Mouse (Mus musculus) NIH3T3 (cell line): ENCODE measurements around the gene Xpo4.

Experiments used
- DNase-seq: peaks from one replicate; pipeline ENCODE4 v3.0.0-alpha.2; 2012; ENCODE audit warnings: low read depth

The Xpo4 gene

DNA sequence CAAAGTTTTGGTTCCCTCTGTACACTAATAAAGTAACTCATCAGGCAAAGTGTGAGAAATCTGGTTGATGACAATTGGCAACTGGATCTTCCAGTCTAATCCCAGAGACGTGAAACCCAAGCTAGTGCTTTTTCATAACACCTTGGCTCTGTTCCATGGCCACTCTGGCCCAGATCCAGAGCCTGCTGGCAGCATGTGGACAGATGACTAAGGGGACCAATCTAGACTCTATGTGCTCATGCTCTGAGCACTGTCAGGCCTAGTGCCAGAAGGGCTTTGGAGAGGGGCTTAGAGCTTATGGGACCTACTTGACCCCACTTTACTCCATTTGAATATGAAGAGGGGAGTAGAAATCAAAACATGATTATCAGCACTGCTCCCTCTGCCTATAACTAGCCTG lies 57.7 kb downstream of the Xpo4 start:
- peak; percentile 87 for DNase-seq

DNA sequence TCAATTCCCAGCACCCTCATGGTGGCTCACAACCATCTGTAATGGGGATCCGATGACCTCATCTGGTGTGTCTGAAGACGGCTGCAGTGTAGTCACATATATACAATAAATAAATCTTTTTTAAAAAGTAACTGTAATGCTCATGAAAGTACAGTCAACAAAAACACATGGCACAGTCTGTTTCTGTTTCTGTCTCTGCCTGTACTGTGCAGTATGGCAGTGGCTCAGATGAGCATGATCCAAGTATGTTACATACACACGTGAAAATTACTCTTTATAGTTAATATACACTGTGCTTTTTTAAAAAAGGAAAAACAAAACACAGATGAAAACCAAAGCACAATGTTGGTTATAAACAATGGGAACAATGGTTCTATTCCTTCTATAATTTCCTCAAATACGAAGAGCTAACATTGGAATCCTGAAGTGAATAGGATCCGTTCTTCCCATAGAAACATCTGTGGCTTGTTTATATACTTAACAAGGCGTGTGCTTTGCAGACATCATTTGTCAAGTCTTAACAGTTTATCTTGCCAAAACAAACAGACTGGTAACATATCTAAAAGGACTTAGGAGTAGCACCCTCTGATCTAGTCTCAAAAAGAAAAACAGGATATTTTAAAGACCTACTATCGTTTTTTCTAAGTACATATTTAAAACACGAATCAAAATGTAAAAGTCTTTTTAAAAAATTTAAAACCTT lies 58.4 kb downstream of the Xpo4 start:
- DNase-seq: peak; percentile 16

GRCm38 (mm10) chr14:57593279-57593678 lies 72.0 kb downstream of the Xpo4 start:
- no peak for DNase-seq

DNA sequence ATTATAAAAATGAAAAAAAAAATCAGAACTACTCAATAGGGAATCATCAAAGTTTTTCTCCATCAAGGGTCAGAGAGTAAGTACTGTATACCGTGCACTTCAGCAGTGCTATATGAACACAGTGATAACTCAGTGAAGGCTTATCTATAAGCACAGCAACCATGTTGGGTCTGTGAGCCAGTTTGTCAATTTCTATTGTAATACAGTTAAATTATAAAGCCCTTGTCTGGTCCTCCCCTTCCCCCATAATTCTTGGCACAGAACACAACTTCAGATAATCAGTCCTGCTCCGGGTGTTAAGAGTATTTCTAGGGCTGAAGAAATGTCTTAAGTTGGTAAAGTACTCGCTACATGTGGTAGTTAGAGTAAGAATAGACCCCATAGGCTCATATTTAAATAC lies 73.4 kb downstream of the Xpo4 start:
- DNase-seq: no peak

DNA sequence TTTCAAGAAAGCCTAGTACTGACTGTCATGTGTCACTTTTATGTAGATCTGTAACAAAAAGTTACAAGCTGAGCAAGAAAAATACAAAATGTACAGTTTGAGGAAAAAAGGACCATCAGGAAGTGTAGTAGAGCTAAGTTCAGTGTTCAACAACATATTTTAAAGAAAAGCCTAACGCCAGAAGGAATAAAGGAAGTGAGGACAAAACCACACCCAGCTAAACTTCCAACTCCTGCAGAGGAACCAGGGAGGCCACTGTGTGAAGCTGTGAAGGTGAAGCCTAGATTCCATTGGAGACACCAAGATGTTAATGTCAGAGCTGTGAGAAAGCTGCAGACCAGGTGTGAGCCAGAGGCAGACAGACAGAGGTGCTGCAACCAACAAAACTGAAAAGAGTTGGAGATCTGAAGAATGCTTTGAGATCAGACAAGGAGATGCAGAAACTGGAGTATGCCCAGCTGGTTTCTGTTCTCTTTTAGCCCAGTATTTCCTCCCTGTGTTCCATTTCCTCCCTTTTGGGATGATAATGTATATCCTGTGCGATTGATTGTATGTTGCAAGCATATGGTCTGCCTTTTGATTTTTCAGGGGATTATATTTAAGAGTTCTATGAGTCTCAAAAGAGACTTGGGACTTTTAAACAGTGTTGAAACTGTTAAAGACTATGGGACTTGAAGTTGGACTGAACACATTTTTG lies 88.7 kb downstream of the Xpo4 start:
- no peak for DNase-seq

DNA sequence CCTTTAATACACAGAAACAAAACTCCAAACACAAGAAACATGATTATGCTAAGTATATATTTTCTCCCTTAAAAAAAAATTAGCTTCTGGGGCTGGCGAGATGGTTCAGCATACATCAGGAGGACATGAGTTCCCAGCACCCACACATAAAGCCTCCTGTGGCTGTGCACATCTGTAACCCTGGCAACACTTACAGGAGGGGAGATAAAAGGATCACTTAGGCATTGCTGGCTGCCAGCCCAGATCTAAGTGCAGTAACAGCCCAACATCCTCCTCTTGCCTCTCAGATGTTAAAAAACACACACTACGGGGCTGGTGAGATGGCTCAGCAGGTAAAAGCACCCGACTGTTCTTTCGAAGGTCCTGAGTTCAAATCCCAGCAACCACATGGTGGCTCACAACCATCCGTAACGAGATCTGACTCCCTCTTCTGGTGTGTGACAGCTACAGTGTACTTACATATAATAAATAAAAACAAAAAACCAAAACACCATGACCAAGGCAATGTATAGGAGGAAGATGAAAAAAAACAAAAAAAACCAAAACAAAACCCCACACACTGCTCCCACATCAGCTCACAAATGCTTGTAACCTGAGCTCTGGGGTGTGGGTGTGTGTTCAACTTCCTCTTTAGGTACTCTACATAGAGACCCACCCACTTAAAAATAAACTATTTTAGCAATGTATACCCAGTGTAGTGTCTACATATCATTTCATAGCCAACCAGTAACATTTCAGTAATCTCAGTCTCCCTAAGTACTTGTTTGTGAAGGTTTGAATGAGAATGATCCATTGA lies 90.2 kb downstream of the Xpo4 start:
- DNase-seq: peak; percentile 7

- peak; percentile 94 for DNase-seq
These were observed 93.8 kb downstream of the Xpo4 start, which contains the start of gene Eef1akmt1 for GRCm38 (mm10) chr14:57571155-57572133. Gene Eef1akmt1 (minus strand): TSS chr14:57571612.

GRCm38 (mm10) chr14:57565626-57566025 lies 99.6 kb downstream of the Xpo4 start:
- no peak for DNase-seq

- no peak for DNase-seq
These were observed 108.3 kb downstream of the Xpo4 start for GRCm38 (mm10) chr14:57556922-57557321.

DNA sequence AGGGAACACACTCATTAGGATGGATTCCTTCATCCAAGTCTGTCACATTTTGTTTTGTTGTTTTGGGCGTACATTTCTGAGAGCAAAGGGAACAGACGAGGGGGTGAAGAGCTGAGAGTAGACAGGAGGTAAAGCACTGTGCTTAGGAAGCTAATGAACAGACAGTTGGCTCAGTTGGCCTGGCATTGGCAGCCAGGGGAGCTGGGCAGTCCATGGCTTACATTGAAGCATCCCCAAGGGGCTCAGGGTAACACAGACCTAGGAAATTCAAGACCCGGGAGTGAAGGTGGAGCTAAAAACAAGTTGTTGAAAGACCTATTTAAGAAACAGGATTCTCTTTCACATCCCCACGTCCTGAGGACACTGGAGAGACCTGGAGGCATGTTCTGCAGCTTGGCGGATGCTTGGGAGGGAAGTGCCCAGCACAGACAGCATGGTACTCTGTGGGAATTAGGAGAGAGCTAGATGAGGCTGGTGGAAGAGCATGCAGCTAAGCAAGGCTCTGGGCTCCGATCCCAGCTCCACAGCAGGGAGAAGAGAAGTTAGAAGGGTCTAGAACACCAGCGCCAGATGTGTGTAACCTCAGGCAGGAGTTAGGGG lies 109.7 kb downstream of the Xpo4 start:
- DNase-seq: no peak

DNA sequence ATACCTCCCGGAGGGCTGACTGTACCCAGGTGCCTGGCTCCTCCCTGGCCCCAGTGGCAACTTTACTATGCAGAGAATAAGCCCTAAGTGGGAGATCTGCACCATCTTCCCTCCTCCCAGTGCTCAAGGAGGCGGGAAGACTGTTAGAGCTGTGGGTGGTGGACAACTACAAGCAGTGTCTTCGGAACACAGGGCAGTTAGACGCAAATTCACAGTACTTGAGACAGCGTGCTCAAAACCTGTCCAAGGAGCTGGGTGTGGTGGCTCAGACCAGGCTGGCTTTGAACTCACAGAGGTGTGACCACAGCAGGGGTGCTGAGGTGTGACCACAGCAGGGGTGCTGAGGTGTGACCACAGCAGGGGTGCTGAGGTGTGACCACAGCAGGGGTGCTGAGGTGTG lies 110.8 kb downstream of the Xpo4 start:
- no peak for DNase-seq

- no peak for DNase-seq
These were observed 112.3 kb downstream of the Xpo4 start for GRCm38 (mm10) chr14:57552945-57553344.

DNA sequence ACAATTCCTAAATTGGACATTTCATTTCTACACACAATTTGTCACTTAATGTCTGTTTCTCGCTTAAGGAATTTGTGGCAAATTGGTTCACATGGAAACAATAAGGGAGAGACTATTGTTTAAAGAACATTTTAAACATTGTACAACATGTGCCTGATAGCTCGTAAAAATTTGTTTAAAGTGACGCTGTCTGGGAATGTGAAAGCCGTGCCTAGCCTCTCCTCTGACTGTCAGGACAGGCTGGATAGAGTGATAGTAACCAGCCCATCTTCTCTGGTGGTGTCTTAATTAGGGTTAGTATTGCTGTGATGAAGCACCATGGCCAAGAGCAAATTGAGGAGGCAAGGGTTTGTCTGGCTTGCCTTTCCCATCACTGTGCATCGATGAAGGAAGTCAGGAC lies 118.2 kb downstream of the Xpo4 start:
- DNase-seq: no peak

- DNase-seq: no peak
These were observed 118.6 kb downstream of the Xpo4 start for GRCm38 (mm10) chr14:57546557-57547021.

GRCm38 (mm10) chr14:57546131-57546530 lies 119.1 kb downstream of the Xpo4 start:
- no peak for DNase-seq

- no peak for DNase-seq
These were observed 119.7 kb downstream of the Xpo4 start for GRCm38 (mm10) chr14:57545526-57545925.

DNA sequence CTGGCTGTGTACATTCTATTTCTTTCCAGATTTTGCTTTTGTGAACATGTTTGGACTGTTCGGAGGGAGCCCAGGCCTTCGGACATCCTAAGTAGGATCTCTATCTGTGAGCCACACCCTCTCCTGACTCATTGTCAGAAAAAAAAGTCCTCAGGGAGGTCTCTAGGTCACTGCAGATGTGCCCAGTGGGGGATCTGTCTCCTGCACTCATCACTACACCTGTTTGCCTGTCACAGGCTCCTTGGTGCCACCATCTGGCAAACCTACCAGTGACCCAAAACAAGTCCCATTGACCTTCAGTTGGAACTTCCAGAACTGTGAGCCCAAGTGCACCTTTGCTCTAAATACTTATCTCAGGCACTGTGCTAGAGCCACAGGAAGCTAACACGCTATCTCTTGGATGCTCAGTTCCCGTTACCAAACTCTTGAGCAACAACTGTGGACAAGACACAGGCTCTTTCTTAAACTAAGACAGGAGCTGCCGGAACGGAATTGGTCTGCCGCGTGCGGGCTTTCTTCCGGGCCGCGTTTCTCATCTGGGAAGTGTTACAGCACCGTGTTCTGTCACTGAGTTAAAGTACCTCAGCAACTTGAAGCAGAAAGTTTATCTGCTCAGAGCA lies 121.7 kb downstream of the Xpo4 start:
- no peak for DNase-seq

DNA sequence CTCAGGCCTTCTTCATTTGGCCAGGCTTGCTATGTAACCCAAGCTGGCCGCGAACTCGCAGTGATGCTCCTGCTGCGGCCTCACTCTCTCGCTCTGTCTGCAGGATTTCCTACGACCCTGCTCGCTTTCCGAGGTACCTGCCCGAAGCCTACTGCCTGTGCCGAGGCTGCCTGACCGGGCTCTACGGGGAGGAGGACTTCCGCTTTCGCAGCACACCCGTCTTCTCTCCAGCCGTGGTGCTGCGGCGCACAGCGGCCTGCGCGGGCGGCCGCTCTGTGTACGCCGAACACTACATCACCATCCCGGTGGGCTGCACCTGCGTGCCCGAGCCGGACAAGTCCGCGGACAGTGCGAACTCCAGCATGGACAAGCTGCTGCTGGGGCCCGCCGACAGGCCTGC lies 123.0 kb downstream of the Xpo4 start:
- no peak for DNase-seq

DNA sequence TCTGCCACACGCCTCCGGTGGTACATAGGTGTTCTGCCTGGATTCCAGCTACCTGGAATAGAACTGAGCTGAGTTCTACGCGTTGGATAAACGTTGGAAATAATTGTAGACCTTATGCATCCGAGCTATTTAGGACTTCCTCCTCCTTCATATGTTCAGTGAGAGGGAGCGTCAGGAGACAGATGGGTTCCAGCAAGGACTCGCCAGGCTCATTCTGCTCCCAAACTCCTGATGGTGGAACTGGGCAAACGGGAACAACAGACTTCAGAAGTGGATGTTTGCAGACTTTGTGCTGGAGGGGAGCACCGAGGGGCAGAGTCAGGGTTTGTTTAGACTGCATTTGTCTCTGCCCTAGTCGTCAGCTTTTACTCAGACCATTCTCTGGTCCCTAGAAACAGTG lies 124.5 kb downstream of the Xpo4 start:
- DNase-seq: no peak

- DNase-seq: no peak
These were observed 127.8 kb downstream of the Xpo4 start for GRCm38 (mm10) chr14:57537261-57538015.
